Mouse (Mus musculus) heart, embryonic 11.5 days (tissue): ENCODE measurements around the gene Arl6ip5. TPM values are rescaled to one million over a fixed set of nuclear protein-coding genes. Genes with fewer than 3 reads are reported as not detected.
A peak's percentile ranks its signal among the peaks of the same experiment; 100 is the strongest.

ENCODE experiments used
- ATAC-seq: fragments of 200-750 bp; cut with Nextera tagmentation; replicated peaks from 2 replicates; pipeline ENCODE4 v1.8.0; 2017; ENCODE audit warnings: moderate library complexity; ENCODE audit not compliant: insufficient number of reproducible peaks, low FRiP score, low TSS enrichment
- H3K27ac ChIP-seq: fragments of 300-500 bp; sonication (generic); 2 replicates; pipeline ENCODE4 v1.5.1; 2014; ENCODE audit warnings: mild to moderate bottlenecking, low read depth, low read length
- H3K27me3 ChIP-seq: fragments of 300-500 bp; sonication (generic); 2 replicates; pipeline ENCODE4 v1.6.1; 2014; ENCODE audit warnings: mild to moderate bottlenecking, low read length, mixed read lengths; ENCODE audit not compliant: control insufficient read depth, insufficient read depth
- H3K36me3 ChIP-seq: fragments of 300-500 bp; sonication (generic); 2 replicates; pipeline ENCODE4 v1.6.1; 2014; ENCODE audit warnings: mild to moderate bottlenecking, low read length, moderate library complexity, mixed read lengths; ENCODE audit not compliant: control insufficient read depth, insufficient read depth
- H3K4me1 ChIP-seq: fragments of 300-500 bp; sonication (generic); 2 replicates; pipeline ENCODE4 v1.6.1; 2014; ENCODE audit warnings: low read length; ENCODE audit not compliant: control insufficient read depth, insufficient read depth
- H3K4me2 ChIP-seq: fragments of 300-500 bp; sonication (generic); 2 replicates; pipeline ENCODE4 v1.6.1; 2014; ENCODE audit warnings: mild to moderate bottlenecking, moderate library complexity
- H3K4me3 ChIP-seq: fragments of 300-500 bp; sonication (generic); 2 replicates; pipeline ENCODE4 v1.5.1; 2014; ENCODE audit warnings: low read depth, low read length
- H3K9ac ChIP-seq: fragments of 300-500 bp; sonication (generic); 2 replicates; pipeline ENCODE4 v1.6.1; 2014; ENCODE audit warnings: mild to moderate bottlenecking, low read depth, low read length, moderate library complexity
- H3K9me3 ChIP-seq: fragments of 300-500 bp; sonication (generic); replicated peaks from 2 replicates; pipeline ENCODE4 v1.6.1; 2016; ENCODE audit warnings: low read length; ENCODE audit not compliant: control insufficient read depth
- WGBS: fragments of 180-500 bp; shearing (Covaris S2); extraction: QIAGEN DNeasy Blood & Tissue Kit; methylation state at CpG from one replicate; pipeline ENCODE4 v1.1.7; 2014; ENCODE audit not compliant: insufficient replicate concordance; 5-methylcytosine and 5-hydroxymethylcytosine counted together
- polyA plus RNA-seq: library from polyadenylated mRNA; unstranded; fragments of >200 nt; fragmentation: Nextera tagmentation; extraction: Ambion mirVana; gene quantifications from 2 replicates; pipeline ENCODE4 v1.2.1, GENCODE M21; 2014

Gene Arl6ip5
- polyA plus RNA-seq, 1 experiment from 2014 or later: 48.9 TPM

GRCm38 (mm10) chr6:97220672-97221071, 10.2 kb downstream of the Arl6ip5 start:
- Histone ChIP-seq H3K9me3 (no peaks in the 10 kb centered on the region), H3K4me2 (no peak overlapping the region), H3K27ac (no peak overlapping the region), H3K9ac (no peak overlapping the region), H3K36me3 (no peaks in the 10 kb centered on the region), H3K4me1 (peaks cover 30% of the 10 kb centered on the region), H3K27me3 (no peaks in the 10 kb centered on the region), H3K4me3 (no peak overlapping the region)
- ATAC-seq: no peak
- 83% methylated on average over 2 of the region's 5 CpGs for WGBS

GRCm38 (mm10) chr6:97221205-97222025, 10.9 kb downstream of the Arl6ip5 start:
- Histone ChIP-seq H3K27ac (no peak overlapping the region), H3K4me2 (no peak overlapping the region), H3K27me3 (no peaks in the 10 kb centered on the region), H3K9me3 (no peaks in the 10 kb centered on the region), H3K4me1 (peaks cover 29% of the 10 kb centered on the region), H3K36me3 (no peaks in the 10 kb centered on the region), H3K9ac (no peak overlapping the region), H3K4me3 (no peak overlapping the region)
- 68% methylated on average over 15 of the region's 15 CpGs for WGBS
- ATAC-seq: no peak; the same call in 1 of the 2 replicates

GRCm38 (mm10) chr6:97222321-97222720, 11.8 kb downstream of the Arl6ip5 start:
- ATAC-seq: no peak

GRCm38 (mm10) chr6:97222931-97223467, 12.5 kb downstream of the Arl6ip5 start:
- no peak overlapping the region for H3K4me3 ChIP-seq
- H3K27me3 ChIP-seq: no peaks in the 10 kb centered on the region
- H3K36me3 ChIP-seq: no peaks in the 10 kb centered on the region
- H3K27ac ChIP-seq: peak overlapping the region; percentile 75
- ATAC-seq: no peak
- no peak overlapping the region for H3K9ac ChIP-seq
- peak overlapping the region; percentile 45 for H3K4me2 ChIP-seq
- peaks cover 28% of the 10 kb centered on the region for H3K4me1 ChIP-seq
- no peaks in the 10 kb centered on the region for H3K9me3 ChIP-seq
- 44% methylated on average over 5 of the region's 5 CpGs for WGBS

More at GRCm38 (mm10) chr6:97222321-97222720, 11.8 kb downstream of the Arl6ip5 start:
- Histone ChIP-seq H3K36me3 (no peaks in the 10 kb centered on the region), H3K4me3 (no peak overlapping the region), H3K9me3 (no peaks in the 10 kb centered on the region), H3K4me1 (peaks cover 28% of the 10 kb centered on the region), H3K4me2 (peak overlapping the region; percentile 22; the same call in 1 of the 2 replicates), H3K9ac (0 out of 2 replicates have a peak overlapping the region, but pooled peaks have one; percentile 1), H3K27ac (peak overlapping the region; percentile 42; the same call in 1 of the 2 replicates), H3K27me3 (no peaks in the 10 kb centered on the region)
- WGBS: 60% methylated on average over 6 of the region's 6 CpGs

- WGBS: 72% methylated on average over 4 of the region's 4 CpGs
- Histone ChIP-seq H3K36me3 (no peaks in the 10 kb centered on the region), H3K9me3 (no peaks in the 10 kb centered on the region), H3K4me2 (no peak overlapping the region; the same call in 1 of the 2 replicates), H3K4me3 (no peak overlapping the region), H3K27me3 (no peaks in the 10 kb centered on the region), H3K27ac (peak overlapping the region; percentile 75), H3K9ac (no peak overlapping the region), H3K4me1 (peaks cover 28% of the 10 kb centered on the region)
- no peak for ATAC-seq
Measured at GRCm38 (mm10) chr6:97223566-97223965, 13.1 kb downstream of the Arl6ip5 start.

GRCm38 (mm10) chr6:97224505-97224904, 14.0 kb downstream of the Arl6ip5 start:
- ATAC-seq: no peak
- H3K9ac ChIP-seq: no peak overlapping the region
- H3K9me3 ChIP-seq: no peaks in the 10 kb centered on the region
- peaks cover 28% of the 10 kb centered on the region for H3K4me1 ChIP-seq
- H3K27ac ChIP-seq: no peak overlapping the region
- no peak overlapping the region for H3K4me3 ChIP-seq
- peaks cover 2% of the 10 kb centered on the region; the same call in 1 of the 2 replicates for H3K36me3 ChIP-seq
- no peak overlapping the region for H3K4me2 ChIP-seq
- no peaks in the 10 kb centered on the region for H3K27me3 ChIP-seq
- 95% methylated on average over 8 of the region's 8 CpGs for WGBS

- H3K9ac ChIP-seq: no peak overlapping the region
- peaks cover 28% of the 10 kb centered on the region for H3K4me1 ChIP-seq
- H3K4me3 ChIP-seq: no peak overlapping the region
- H3K27ac ChIP-seq: peak overlapping the region; percentile 81
- 33% methylated on average over 1 of the region's 1 CpGs for WGBS
- H3K9me3 ChIP-seq: no peaks in the 10 kb centered on the region
- H3K36me3 ChIP-seq: peaks cover 3% of the 10 kb centered on the region; the same call in 1 of the 2 replicates
- no peak for ATAC-seq
- H3K27me3 ChIP-seq: no peaks in the 10 kb centered on the region
- H3K4me2 ChIP-seq: 0 out of 2 replicates have a peak overlapping the region, but pooled peaks have one; percentile 2
Measured at GRCm38 (mm10) chr6:97226083-97226491, 15.6 kb downstream of the Arl6ip5 start.

GRCm38 (mm10) chr6:97227067-97227847, 16.8 kb downstream of the Arl6ip5 start:
- no peaks in the 10 kb centered on the region for H3K27me3 ChIP-seq
- H3K9me3 ChIP-seq: no peaks in the 10 kb centered on the region
- H3K4me2 ChIP-seq: no peak overlapping the region
- WGBS: 91% methylated on average over 9 of the region's 9 CpGs
- no peak for ATAC-seq
- no peak overlapping the region for H3K9ac ChIP-seq
- peaks cover 3% of the 10 kb centered on the region; the same call in 1 of the 2 replicates for H3K36me3 ChIP-seq
- H3K4me3 ChIP-seq: no peak overlapping the region
- H3K27ac ChIP-seq: no peak overlapping the region
- peaks cover 16% of the 10 kb centered on the region for H3K4me1 ChIP-seq
